Mouse (Mus musculus) kidney, postnatal 0 days (tissue): Measurements from ENCODE around the gene Gm7247. TPM values are rescaled to one million over a fixed set of nuclear protein-coding genes. Genes with fewer than 3 reads are reported as not detected.
A peak's percentile ranks its signal among the peaks of the same experiment; 100 is the strongest.

ENCODE experiments used
- ATAC-seq: fragments of 200-750 bp; cut with Nextera tagmentation; replicated peaks from 2 replicates; pipeline ENCODE4 v1.8.0; 2017; ENCODE audit warnings: low read depth, moderate number of reproducible peaks, moderate TSS enrichment, moderate library complexity; ENCODE audit not compliant: low FRiP score
- DNase-seq: peaks from one replicate; pipeline ENCODE4 v3.0.0-alpha.2; 2016; ENCODE audit warnings: low spot score
- H3K27ac ChIP-seq: fragments of 300-500 bp; sonication (generic); 2 replicates; pipeline ENCODE4 v1.5.1; 2014; ENCODE audit warnings: mild to moderate bottlenecking
- H3K27me3 ChIP-seq: fragments of 300-500 bp; sonication (generic); 2 replicates; pipeline ENCODE4 v1.6.1; 2014; ENCODE audit warnings: low read length, mixed read lengths; ENCODE audit not compliant: insufficient read depth
- H3K36me3 ChIP-seq: fragments of 300-500 bp; sonication (generic); 2 replicates; pipeline ENCODE4 v1.6.1; 2014; ENCODE audit warnings: low read length, mixed read lengths; ENCODE audit not compliant: insufficient read depth
- H3K4me1 ChIP-seq: fragments of 300-500 bp; sonication (generic); replicated peaks from 2 replicates; pipeline ENCODE4 v1.6.1; 2014; ENCODE audit warnings: antibody characterized with exemption, low read length, mixed read lengths; ENCODE audit not compliant: insufficient read depth
- H3K4me2 ChIP-seq: fragments of 300-500 bp; sonication (generic); 2 replicates; pipeline ENCODE4 v1.6.1; 2014; ENCODE audit warnings: mild to moderate bottlenecking, low read length, moderate library complexity, mixed read lengths
- H3K4me3 ChIP-seq: fragments of 300-500 bp; sonication (generic); replicated peaks from 2 replicates; pipeline ENCODE4 v1.5.1; 2014; ENCODE audit warnings: low read depth, low read length
- H3K9ac ChIP-seq: fragments of 300-500 bp; sonication (generic); 2 replicates; pipeline ENCODE4 v1.6.1; 2014; ENCODE audit warnings: low read depth, low read length
- H3K9me3 ChIP-seq: fragments of 300-500 bp; sonication (generic); replicated peaks from 2 replicates; pipeline ENCODE4 v1.6.1; 2016; ENCODE audit warnings: low read length, inconsistent platforms, mixed read lengths
- CTCF ChIP-seq: IDR thresholded peaks from 2 replicates; pipeline ENCODE4 v1.5.1; 2016; ENCODE audit warnings: antibody characterized with exemption, low read depth, mild to moderate bottlenecking, moderate library complexity
- WGBS: fragments of 180-500 bp; shearing (Covaris S2); extraction: QIAGEN DNeasy Blood & Tissue Kit; methylation state at CpG from one replicate; pipeline ENCODE4 v1.1.7; 2014; 5-methylcytosine and 5-hydroxymethylcytosine counted together
- polyA plus RNA-seq: library from polyadenylated mRNA; unstranded; fragments of >200 nt; fragmentation: Nextera tagmentation; extraction: Ambion mirVana; gene quantifications from 2 replicates; pipeline ENCODE4 v1.2.1, GENCODE M21; 2015

Gm7247 gene
- polyA plus RNA-seq: not detected in 2 replicates

DNA sequence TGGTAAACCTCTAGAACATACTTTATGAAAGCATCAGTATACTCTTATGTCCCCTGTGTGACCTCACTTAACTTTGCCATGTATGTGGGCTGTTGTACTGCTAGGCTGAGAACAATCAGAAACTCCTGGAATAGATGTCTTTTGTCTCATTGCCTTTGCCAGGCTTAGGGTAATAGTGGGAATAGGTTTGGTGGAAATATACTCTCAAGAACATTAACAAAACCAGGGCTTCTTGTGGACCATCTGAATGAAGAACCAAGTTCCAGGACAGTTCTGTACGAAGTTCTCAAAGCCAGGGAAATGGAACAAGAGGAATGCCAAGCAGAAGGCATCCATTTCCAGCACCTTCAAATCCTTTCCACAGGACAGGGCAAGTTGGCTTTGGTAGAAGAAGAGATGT is at the start of gene Gm7247:
Gm7247 (plus strand) TSS at position 301 of the 400 bp plus-strand sequence.
- no peaks in the 10 kb centered on the region for H3K36me3 ChIP-seq
- H3K4me1 ChIP-seq: no peaks in the 10 kb centered on the region
- H3K9me3 ChIP-seq: no peaks in the 10 kb centered on the region
- H3K27me3 ChIP-seq: no peaks in the 10 kb centered on the region
- ATAC-seq: no peak
- H3K9ac ChIP-seq: no peak within 1 kb of the TSS
- no peak within 1 kb of the TSS for H3K4me2 ChIP-seq
- DNase-seq: no peak
- H3K27ac ChIP-seq: no peak within 1 kb of the TSS
- no peak for TF ChIP-seq CTCF
- H3K4me3 ChIP-seq: no peak within 1 kb of the TSS
- WGBS: 93% methylated on average over 1 of the region's 1 CpGs

DNA sequence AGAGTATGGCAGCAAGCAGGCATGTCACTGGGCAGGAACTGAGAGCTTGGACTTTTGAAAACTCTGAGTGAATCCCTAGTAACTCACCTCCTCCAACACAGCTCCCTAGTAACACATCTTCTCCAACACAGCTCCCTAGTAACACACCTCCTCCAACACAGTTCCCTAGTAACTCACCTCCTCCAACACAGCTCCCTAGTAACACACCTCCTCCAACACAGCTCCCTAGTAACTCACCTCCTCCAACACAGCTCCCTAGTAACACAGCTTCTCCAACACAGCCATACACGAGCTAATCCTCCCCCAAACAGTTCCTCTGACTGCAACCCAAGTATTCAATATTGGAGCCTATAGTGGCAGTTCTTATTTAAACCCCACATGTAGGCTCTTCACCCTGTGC is 37.6 kb upstream of the Gm7247 start:
- WGBS: 38% methylated on average over 1 of the region's 1 CpGs
- DNase-seq (no peak), ATAC-seq (no peak)
- H3K4me3 ChIP-seq: no peak overlapping the region
- H3K4me2 ChIP-seq: no peak overlapping the region
- TF ChIP-seq CTCF: no peak
- no peaks in the 10 kb centered on the region for H3K9me3 ChIP-seq
- H3K27ac ChIP-seq: no peak overlapping the region
- H3K9ac ChIP-seq: no peak overlapping the region
- H3K36me3 ChIP-seq: no peaks in the 10 kb centered on the region
- H3K4me1 ChIP-seq: no peaks in the 10 kb centered on the region
- H3K27me3 ChIP-seq: no peaks in the 10 kb centered on the region

DNA sequence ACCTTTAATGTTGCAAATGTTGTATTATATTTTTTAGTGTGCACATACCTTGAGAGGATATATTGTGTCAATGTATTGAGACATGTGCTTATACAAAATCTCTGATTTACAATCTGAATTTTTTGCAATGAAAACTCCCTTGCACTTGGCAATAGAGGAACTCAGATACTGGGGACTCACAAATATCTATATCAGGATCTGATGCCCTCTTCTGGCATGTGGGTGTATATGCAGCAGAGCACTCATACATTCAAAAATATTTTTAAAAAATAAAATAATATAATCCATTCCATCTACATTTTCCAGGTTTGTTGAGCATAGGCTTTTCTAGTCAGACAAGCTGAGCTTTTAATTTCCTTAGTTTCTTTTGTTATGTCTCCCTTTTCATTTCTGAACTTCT is 15.5 kb upstream of the Gm7247 start:
- Histone ChIP-seq H3K4me1 (no peaks in the 10 kb centered on the region), H3K27ac (no peak overlapping the region), H3K4me2 (no peak overlapping the region), H3K36me3 (no peaks in the 10 kb centered on the region), H3K9ac (no peak overlapping the region), H3K9me3 (no peaks in the 10 kb centered on the region), H3K27me3 (no peaks in the 10 kb centered on the region), H3K4me3 (no peak overlapping the region)
- peak; percentile 13 for DNase-seq
- ATAC-seq: no peak
- TF ChIP-seq CTCF: peak; percentile 56

DNA sequence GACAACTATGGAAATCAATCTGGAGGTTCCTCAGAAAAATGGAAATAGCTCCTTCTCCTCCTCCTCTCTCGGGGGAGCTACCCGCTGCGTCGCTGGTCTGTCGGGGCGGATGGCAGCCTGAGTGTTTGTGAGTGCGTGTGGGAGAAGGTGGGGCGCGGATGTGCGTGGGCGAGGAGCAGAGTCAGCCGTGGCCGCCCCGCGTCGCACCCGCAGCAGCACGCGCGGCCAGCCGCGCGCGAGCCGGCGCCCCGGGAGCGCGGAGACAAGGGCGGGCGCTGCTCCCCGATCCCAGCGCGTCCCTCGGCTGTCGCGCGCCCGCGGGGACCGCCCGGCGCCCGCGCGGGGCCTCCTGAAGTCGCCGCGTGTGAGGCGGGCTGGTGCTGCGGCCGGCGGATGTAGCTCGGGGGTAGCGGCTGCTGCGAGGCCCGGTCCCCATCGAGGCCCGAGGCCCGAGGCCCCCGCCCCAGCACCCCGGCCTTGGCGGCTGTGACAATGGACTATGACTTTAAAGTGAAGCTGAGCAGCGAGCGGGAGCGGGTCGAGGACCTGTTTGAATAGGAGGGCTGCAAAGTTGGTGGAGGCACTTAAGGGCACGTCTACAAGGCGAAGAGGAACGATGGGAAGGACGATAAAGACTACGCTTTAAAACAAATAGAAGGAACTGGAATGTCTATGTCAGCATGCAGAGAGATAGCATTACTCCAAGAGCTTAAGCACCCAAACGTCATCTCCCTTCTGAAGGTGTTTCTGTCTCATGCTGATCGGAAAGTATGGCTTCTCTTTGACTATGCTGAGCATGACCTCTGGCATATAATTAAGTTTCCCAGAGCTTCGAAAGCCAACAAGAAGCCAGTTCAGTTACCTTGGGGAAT is 3.2 kb upstream of the Gm7247 start:
- Histone ChIP-seq H3K36me3 (no peaks in the 10 kb centered on the region), H3K27ac (no peak overlapping the region), H3K9ac (peak overlapping the region; percentile 50), H3K27me3 (no peaks in the 10 kb centered on the region), H3K4me3 (peak overlapping the region; percentile 50), H3K4me2 (peak overlapping the region; percentile 78), H3K4me1 (no peaks in the 10 kb centered on the region), H3K9me3 (no peaks in the 10 kb centered on the region)
- peak; percentile 46 for DNase-seq
- peak; percentile 65; the same call in 1 of the 2 replicates for ATAC-seq
- TF ChIP-seq CTCF: no peak
- WGBS: 4% methylated on average over 71 of the region's 75 CpGs

DNA sequence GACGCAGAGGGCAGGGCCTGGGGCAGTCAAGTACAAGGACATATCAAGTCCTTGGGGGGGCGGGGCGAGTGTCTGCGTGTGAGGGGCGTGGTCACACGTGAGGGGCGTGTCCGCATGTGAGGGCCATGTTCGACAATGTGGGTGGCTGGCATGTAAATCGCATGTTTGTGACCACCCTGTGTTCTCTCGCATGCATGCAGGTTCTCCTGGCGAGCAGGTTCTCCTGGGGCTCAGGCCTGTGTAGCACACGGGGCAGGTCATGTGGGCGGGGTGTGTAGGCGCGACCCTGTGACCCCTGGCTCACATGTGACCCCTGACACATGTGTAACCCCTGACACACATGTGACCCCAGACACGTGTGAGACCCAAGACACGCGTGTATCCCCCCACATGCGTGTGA is 21.2 kb downstream of the Gm7247 start:
- 94% methylated on average over 20 of the region's 20 CpGs for WGBS
- Histone ChIP-seq H3K27ac (no peak overlapping the region), H3K4me2 (no peak overlapping the region), H3K4me3 (no peak overlapping the region), H3K9ac (no peak overlapping the region), H3K9me3 (no peaks in the 10 kb centered on the region), H3K36me3 (no peaks in the 10 kb centered on the region), H3K27me3 (no peaks in the 10 kb centered on the region), H3K4me1 (no peaks in the 10 kb centered on the region)
- ATAC-seq (no peak; the same call in 1 of the 2 replicates), DNase-seq (no peak)
- TF ChIP-seq CTCF: no peak

DNA sequence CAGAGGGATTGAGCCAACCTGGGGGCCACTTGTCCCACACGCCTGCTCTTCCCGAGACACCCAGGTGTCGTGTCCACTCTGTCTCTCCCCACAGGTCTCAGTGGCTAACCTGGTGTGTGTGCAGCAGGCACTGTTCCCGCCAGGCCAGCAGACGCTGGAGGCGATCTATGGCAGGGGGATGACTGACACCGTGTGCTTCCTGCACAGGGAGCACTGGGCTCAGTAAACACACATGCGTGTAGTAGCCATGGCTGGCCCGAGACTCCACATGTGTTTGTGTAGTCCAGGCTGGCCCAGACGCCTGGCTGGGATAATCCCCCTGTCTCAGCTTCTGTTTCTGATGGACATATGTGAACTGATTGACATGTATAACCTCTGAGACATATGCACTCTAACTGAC is 22.8 kb downstream of the Gm7247 start:
- Histone ChIP-seq H3K36me3 (no peaks in the 10 kb centered on the region), H3K9ac (no peak overlapping the region), H3K9me3 (no peaks in the 10 kb centered on the region), H3K27me3 (no peaks in the 10 kb centered on the region), H3K4me1 (no peaks in the 10 kb centered on the region), H3K4me2 (no peak overlapping the region), H3K4me3 (no peak overlapping the region), H3K27ac (no peak overlapping the region)
- peak; percentile 23; the same call in 1 of the 2 replicates for ATAC-seq
- TF ChIP-seq CTCF: no peak
- DNase-seq: no peak
- 95% methylated on average over 10 of the region's 10 CpGs for WGBS
